Mouse (Mus musculus) limb, embryonic 13.5 days (tissue): ENCODE measurements around the gene Gm21312. TPM values are rescaled to one million over a fixed set of nuclear protein-coding genes. Genes with fewer than 3 reads are reported as not detected.

Experiments used
- polyA plus RNA-seq: library from polyadenylated mRNA; unstranded; fragments of >200 nt; fragmentation: Nextera tagmentation; extraction: Ambion mirVana; gene quantifications from 2 replicates; pipeline ENCODE4 v1.2.1, GENCODE M21; 2015

Gm21312 gene
- polyA plus RNA-seq, 1 experiment from 2014 or later = not detected

Other genes with a start within 250 kb of the Gm21312 start
- not detected in 2 replicates for gene Gm21293, start 34.0 kb upstream of the Gm21312 start, polyA plus RNA-seq
- gene Gm6763, start 25.5 kb upstream of the Gm21312 start, polyA plus RNA-seq = not detected in 2 replicates
- not detected in 2 replicates for gene Gm8764, start 17.0 kb upstream of the Gm21312 start, polyA plus RNA-seq
- gene Gm21304, start 8.5 kb upstream of the Gm21312 start, polyA plus RNA-seq = not detected in 2 replicates
- gene Gm20765, start 8.5 kb downstream of the Gm21312 start, polyA plus RNA-seq = not detected in 2 replicates
- gene Gm4340, start 17.0 kb downstream of the Gm21312 start, polyA plus RNA-seq = not detected in 2 replicates